Mouse (Mus musculus): ENCODE measurements at regions not wholly inside any gene's neighbourhood (a gene's known extent, or its start where the extent isn't known, plus 50 kb on each side); places are given as distances from the start of the nearest gene placed in this dataset.

DNA sequence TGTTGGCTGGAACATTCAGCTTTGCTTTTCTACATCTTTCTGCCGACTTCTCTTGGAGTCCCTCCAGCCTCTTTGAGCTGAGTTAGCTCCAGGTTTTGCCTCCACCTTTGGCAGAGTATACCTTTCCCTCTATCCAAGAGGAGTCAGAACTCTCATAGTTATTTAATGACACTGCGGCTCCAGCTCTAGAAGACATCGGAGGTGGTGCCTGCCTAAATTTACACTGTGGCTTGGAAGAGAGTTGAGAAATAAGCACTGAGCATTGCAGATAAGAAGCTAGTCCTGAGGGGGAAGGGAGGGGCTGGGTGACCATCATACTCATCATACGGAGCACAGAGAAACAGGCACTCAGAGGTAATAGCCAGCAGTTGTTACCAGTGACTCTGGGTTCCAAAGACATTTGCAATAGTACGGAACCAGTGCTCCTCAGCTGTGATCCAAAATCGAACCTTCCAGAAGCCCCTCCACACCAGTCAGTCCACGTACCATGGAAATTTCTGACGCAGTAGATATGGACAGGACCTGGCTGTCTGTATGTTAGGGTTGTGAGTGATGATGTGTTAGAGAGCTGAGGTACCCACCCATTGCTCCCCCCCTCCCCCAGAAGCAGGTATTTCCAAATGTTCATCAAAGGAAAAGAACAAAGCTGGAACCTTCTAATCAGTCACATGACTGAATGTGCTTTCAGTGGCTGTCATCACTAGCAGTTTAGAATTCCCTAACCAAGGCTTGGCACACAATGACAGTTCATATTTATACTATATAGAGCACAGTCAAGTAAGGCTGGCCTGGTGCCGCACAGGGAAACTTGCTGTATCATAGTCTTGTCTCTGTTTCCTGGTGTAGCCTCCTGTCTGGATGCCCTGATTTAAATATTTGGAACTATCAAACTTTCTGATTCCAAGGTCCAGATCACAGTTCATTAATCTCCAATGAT, 120.2 kb upstream of the Mpp6 start:
- DNase-seq (ENCODE audit: low spot score in 2 of 2): no peak

DNA sequence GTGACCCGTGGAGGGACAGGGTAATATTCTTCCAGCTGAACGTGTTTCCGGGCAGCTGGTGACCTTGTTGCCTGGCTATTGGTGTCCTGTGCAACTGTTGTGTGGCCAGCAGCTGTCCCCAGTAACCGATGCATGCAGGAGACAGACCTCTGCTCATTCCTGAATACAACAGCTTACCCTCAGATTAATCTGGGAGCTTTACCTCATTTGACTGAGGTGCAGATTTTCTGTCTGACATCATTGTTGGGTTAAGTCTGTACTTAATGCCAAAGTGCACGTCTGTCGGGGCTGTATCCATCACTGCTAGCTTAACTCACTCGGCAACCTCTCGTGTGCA, 119.6 kb upstream of the Mpp6 start:
- DNase-seq (ENCODE audit: low spot score in 2 of 2): no peak

DNA sequence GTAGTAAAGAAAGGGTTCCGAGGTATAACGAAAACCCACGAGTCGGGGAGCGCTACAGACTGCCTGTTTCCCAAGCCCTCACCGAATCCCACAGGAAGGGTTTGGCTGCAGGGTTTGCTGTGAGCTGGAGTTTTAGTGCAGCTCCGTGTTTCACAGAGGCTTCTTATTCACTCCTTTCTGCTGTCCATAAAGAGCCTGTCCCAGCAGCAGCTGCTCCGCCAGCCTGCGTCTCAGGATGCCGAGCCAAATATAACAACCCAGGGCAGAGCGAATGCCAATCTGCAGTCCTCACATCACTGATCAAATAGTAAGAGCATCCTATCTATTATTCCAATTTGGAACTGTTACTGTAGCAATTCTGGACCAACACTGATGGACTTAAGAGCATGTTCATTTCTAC, 110.7 kb upstream of the Mpp6 start:
- DNase-seq (ENCODE audit: low spot score in 2 of 2): no peak

DNA sequence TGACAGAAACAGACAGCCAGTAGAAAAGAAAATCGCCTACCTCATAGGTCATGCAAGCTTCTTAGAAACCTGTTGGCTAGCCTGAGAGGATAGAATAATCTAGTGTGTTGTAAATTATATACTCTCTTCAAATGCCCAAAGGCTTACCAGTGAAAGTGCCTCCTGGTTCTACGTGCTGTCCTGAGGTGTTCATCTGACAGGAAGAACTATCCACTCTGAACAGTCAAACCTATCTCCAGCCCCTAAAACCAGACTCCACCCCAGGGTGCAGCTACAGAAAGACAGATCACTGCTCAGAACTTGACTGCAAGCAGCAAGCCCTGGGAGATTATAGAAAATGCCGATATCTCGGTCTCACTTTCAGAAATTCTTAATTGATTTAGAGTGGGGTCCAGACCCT, 102.0 kb upstream of the Mpp6 start:
- no peak for DNase-seq (ENCODE audit: low spot score in 2 of 2)

DNA sequence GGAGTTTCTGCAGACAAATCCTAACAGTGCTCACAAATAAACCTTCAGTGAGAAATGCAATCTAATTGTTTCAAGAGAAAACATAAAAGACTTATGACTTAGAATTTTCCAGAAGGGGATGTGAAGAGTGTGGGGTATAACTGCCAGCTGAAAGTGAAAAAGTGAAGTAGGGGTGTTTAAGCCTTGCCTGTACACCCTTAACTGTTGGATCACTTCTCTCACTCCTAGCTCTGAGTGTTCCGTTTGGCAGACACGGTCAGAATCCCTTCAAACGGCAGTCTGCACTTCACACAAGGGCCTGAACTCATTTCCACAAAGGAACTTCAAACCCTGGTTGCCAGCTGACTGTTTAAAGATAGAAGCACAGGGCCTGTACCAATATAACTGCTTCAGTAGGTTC, 101.2 kb upstream of the Mpp6 start:
- DNase-seq (ENCODE audit: low spot score in 2 of 2): no peak

DNA sequence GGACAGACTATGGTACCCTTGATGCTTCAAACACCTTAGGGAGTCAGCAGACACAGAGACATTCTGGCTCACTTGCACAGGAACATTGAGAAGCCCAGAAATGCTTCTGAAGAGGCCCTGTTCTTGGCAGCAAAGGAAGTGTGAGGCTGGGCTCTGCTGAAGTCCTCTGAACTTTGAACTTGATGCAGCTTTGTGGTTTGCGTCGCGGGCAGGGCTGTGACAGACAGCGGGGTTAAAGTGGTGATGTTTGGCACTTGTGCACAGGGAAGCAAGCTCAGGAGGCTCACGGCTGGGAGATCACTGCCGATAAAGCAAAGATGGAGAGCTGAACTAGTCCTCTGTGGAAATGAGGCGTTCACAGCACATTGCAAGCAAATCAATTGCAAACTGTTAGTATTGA, 100.7 kb upstream of the Mpp6 start:
- DNase-seq (ENCODE audit: low spot score in 2 of 2): peak; percentile 75 to 80

DNA sequence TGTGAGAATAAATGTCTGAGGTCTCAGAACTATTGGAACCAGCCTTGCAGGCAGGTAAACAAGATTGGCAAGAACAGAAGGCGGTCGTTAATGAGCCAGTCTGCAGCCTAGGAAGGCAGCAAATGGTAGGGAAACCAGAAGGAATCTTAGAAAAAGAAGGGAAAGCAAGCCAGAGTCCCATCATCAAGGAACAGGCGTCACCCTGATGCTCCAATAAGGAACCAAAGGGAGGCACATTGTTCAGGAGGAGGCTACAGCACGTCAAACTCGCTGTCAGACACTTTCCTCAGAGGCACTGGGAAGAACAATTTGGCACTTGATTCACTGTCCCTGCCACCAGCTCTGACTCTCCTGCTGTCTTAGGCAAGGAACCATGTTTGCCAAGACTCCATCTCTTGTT, 100.2 kb upstream of the Mpp6 start:
- DNase-seq (ENCODE audit: low spot score in 2 of 2): no peak

DNA sequence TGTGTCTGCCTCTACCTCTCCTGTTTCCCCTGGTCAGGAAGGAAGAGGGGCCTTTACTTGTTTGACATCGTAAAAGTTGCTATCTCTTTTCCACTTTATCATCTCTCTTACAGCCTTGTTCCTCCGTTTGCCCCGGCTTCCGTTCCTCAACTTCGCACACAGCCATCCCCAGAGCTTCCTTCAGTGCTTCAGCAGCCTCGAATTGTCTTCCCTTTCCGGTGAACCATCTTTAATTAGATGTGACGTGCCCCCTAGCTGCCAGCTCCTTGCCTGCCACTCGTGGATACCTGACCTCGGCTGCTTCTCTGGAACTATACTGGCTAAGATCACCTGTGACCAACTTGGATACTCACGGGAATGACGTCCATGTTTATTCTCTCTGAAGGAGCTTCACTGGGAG, 99.0 kb upstream of the Mpp6 start:
- peak; percentile 9 to 27 for DNase-seq (ENCODE audit: low spot score in 2 of 2)

DNA sequence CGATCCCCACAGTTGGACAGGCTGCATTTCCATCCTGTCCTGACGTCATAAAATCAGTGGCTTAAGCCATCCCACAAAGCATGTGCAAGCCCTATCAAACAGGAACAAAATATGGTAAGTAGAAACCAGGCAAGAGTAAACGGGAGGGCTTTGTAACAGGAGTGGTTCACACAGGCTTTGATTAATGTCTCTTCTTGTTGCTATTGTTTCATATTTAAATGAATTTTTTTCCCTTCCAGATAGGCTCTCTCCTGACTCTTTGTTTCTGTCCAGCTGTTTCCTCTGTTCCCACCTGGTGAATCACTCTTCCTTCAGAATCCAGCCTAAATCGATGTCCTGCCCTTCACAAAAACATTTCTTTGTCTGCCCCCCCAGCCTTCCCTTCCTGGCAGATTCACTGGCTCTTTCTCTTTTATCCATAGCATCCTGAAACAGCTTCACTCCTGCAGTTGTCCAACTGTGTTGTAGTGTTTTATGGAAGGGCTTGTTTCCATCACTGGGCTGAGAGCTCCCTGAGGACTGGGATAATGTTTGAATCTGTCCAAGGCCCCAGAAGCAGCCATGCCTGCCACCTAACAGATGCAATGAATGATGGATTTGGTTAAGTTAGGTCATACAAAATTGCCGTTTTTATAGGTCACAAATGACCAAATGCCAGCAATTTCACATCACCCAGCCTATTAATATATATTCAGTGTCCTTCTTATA, 98.1 kb upstream of the Mpp6 start:
- DNase-seq (ENCODE audit: low spot score in 2 of 2): no peak

DNA sequence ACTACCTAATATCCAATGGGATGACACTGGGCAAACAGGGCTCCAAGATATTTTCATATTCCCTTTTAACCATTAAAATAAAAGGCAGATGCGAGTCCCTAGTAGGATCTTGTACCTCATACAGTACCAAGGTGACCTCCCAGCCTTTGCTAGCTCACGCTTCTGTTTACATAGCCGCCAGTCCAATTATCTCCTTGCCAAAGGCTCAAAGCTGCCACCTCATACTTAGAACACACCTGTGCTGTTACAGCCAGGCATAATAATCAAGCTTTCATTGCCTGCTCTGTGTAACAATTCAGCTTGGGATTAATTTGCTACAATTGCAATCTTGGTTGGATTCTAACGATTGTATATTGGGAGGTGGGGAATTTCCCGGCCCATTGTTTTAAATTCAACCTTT, 97.0 kb upstream of the Mpp6 start:
- no peak for DNase-seq (ENCODE audit: low spot score in 2 of 2)

DNA sequence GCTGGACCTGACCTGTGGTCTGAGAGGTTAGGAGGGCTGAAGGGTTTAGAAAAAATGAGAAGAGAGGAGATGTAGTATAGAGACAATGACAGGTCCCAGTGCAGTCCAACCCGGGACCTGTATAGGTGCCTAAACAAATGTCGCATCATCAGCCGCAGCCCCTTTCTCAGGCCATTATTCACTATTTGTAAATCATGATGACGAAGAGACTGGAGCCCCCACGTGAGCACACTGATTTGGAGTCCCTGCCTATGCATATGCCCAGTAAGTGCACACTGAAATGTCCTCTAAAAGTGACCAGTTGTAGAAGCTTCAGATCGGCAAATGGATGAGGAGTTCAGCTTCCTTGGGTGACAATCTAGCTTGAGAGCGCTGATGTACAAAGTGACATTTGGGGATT, 96.2 kb upstream of the Mpp6 start:
- DNase-seq (ENCODE audit: low spot score in 2 of 2): no peak

DNA sequence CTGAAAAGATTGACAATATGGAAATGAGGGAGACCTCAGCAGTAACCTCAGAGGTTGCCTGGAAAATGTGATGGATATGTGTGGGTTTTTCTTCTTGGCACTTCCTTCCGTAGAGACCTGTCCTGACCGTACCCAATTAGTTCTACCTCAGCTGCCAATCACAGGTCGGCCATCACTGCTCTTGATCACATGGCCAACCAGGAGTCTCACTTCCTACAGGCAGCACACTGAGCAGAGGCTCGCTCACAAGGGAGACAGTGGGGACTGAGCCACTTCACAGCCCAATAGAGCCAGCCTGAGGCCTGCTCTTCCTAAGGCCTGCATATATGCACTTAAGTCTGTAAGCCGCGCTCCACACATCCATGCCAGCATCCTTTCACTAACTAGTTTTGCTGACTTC, 82.1 kb upstream of the Mpp6 start:
- DNase-seq (ENCODE audit: low spot score in 2 of 2): no peak

DNA sequence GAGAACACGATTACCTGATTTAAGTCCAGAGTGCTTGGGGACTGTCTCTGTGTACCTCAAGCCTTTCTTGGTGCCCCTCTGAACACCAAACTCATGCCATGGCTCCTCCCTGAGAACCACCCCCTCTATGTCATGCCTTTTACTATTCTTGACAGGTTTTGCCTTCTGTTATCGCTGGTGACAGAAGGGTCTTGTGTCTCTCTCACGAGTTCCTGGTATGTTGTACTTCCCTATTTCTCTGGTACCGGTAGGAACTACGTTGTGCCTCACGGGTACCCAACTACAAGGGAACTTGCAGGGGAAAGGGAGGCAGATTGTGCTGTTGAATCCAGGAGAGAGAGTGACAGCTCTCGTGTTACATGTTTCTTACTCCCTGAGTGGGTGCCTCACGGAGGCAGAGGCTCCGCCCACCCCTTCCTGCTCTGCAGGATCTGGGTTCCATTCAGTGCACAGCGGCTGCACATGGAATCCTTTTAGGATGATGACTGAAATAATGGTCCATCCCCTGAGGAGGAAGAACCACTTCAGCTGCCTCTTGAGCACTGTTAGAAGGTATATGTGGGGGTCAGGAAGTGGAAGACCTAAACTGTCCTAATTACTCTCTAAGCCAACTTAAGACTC, 80.0 kb upstream of the Mpp6 start:
- no peak for DNase-seq (ENCODE audit: low spot score in 2 of 2)

DNA sequence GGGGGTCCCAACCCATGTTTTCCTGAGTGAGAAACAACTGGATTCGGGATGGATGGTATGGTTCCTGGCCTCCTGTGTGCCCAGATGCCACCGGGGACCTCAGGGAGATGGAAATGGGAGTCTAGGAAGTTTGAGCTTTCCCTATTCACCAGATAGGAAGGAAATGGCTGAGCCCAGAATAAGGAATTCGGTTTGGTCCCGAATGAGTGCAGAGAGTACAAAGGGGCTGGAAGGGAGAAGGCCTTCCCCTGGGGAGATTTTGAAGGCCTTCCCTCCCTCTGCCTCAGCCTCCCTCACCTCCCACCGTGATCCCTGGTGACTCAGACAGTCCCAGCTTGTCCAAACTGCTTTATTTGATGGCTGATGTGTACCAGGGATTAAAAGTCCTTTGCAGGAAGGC, 78.7 kb upstream of the Mpp6 start:
- no peak for DNase-seq (ENCODE audit: low spot score in 2 of 2)

DNA sequence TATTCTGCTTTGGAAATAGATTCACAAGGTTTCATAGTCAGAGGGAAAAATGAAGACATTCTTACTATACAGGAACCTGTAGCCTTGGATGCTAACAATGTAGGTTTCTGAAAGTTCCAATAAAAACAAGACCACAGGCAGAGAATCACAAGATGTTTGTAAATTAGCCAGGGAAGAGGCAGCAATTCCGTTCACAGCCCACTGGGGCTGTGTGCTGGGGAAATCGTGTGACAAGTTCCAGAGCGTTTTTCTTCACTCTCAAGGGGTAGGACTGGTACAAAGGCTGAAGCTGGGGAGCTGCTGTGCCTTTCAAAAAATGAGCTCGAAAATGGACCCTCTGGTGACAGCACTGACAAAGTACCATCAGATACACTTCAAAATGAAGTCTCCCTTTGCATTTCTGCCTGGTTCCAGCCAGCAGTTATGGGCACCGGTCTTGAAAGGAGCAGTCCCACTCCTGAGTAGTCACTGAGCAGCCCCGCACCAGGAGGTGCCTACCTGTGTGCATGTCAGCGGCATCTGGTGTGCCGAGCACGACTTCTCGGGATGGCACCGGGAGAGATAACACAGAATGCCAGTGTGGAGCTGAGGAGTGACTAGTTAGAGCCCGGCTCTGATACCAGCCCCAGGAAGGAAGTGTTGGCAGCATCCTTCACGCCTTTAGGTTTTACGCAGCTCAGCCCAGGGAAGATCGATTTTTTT, 77.0 kb upstream of the Mpp6 start:
- DNase-seq (ENCODE audit: low spot score in 2 of 2): no peak

DNA sequence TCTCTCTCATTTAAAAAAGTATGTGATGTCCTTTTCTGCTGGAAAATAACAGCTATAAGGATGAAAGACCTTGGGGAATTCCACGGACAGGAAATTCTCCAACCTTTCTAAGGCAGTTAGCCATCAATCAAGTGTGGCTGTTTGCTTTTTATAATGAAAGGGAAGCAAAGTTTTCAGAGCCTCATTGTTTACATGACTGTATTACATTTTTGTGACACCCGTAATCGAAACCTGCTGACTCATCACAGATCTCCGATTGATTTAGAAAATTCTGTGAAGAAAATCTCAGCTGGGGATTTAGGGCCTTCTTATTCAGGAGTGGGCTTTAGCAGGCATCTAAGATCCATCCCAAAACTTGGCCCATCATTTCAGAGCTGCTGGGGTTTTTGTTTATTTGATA, 72.4 kb upstream of the Mpp6 start:
- no peak for DNase-seq (ENCODE audit: low spot score in 2 of 2)

DNA sequence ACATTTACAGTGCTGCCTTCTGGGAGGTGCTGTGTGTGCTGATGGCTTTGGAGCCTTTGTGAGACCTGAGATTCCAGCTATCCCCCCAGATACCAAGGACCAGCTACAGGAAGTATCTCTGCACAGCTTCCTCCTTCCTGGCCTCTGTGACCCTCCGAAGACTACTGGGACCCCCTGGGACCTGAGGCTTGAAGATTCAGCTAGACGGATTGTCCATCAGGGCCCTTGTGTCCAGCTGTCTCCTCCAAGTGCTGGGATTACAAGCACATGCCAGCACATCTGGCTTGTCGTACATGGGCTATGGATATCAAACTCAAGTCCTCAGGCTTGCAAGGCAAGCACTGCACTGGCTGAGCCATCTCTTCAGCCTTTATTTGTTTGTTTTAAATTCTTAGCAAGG, 71.7 kb upstream of the Mpp6 start:
- DNase-seq (ENCODE audit: low spot score in 2 of 2): no peak

DNA sequence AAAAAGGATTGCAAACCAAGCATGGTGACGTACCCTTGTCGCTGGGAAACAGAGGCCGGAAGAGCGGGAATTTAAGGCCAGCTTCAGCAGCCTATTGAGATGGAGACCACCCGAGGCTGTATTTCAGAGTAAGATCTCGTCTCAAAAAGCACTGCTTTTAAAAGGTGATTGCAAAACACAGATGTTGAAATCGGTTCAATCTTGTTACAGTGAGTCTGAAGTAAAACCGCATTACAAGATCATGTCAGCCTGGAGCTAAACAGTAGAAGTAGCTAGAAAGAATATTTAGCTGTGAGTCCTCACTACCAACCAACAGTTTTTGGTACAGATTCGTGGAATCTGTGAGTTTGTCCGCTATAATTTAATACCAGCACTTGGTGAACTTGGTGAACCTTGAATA, 69.0 kb upstream of the Mpp6 start:
- DNase-seq (ENCODE audit: low spot score in 2 of 2): no peak

DNA sequence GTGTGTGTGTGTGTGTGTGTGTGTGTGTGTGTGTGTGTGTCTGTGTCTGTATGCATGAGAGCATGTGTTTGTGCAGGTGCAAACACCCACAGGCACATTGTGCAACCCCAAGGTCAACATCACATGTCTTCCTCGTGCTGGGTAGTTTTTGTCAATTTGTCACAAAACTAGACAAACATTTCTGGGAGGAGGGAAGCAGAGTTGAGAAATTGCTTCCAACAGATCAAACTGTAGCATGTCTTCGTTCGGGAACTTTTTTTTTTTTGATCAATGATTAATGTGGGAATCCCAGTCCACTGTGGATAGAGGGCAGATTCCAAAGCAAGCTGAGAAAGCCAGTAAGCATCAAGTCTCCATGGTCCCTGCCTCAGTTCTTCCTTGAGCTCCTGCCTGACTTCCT, 67.9 kb upstream of the Mpp6 start:
- no peak for DNase-seq (ENCODE audit: low spot score in 2 of 2)

DNA sequence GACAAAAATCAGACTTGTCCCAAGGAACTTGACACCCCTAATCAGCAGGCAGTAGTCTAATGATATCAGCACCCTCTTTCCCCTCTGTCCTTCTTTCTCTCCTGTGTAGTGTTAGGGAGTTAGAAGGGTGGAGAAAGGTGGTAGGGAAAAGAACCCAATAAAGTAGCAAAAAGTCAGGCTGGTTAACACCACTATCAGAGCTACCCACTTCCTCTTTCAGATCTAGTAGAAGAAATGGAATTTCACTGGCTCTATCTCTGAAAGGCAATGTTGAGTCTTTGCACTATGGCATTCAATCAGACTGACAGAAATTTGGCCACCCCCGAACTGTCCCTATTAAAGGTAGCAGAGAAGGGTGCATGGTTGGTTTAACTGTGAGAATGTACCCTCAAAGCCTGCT, 65.9 kb upstream of the Mpp6 start:
- no peak for DNase-seq (ENCODE audit: low spot score in 2 of 2)

DNA sequence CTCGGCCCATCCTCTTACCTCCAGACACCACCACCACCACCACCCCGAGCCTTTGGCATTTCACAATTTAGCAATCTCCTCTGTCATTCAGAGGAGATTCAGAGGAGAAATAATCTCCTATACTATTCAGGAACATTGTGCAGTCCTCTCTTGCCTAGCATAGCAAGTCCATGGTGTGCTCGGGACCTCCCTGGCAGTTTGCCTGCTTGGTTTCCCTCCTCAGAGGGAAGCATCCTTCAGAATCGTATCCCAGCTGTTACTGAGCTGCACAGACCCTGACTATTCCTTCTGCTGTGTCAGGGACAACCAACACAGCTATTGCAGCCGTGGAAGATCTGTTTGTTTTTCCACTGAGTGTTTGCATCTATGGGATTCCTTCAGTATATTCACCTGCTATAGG, 63.3 kb upstream of the Mpp6 start:
- DNase-seq (ENCODE audit: low spot score in 2 of 2): no peak

DNA sequence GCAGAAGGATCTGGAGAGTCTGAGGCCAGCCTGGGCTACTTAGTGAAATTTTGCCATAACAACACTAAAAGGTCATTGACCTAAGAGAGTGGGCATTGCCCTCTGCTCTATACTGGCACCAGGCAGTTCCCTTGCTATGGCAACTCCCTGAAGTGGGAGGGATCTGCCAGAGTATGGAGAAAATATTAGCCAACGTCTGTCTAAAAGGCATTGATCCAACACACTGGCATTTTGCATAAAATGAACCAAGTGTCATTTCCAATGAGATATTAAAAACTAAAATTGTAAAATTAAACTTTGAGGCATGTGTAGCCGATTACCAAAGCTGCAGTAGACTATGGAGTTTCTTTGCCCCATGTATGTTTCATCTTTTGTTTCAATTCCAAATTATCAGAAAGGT, 57.6 kb upstream of the Mpp6 start:
- DNase-seq (ENCODE audit: low spot score in 2 of 2): no peak

DNA sequence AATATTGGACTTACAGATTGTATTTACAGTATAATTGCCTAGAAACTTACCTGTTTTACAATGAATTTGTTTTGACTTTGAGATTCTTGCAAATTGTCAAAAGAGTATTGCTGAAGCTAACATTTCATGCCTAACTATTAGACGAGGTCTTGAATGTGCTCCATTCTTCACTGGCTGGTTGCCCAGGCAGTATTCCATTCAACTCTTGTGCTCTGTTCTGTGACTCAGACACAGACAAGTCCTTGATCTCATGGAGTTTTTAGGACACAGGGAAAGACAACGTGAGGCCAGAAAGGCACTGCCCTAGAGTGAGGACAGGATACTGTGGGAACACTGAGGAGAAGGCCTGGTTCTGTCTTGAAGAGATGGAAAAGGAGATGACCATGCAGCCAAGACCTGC, 57.0 kb upstream of the Mpp6 start:
- no peak for DNase-seq (ENCODE audit: low spot score in 2 of 2)

Measured in thymus, postnatal 10 days (tissue).